In the genomic region with DNA sequence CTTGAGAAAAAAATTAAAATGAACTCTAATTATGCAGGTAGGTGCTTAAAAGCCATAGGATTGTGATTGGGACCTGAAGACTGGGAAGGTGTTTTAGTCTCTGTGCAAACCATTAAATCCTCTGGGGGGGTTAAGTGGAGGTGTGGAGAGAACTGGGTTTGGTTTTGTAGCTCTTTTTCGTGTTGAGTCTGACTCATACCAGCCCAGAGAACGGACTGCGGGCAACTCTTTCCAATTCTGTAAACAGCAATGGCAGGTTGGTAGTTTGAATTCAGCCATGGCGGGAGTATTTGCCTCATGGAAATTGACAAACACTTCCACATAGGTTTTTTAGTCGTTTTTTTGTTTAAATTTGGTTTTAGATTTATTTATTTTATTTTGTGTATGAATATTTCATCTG, we compare ENCODE assay signal across 19 mouse cellular contexts.
"Had no signal": no experiment of that assay in that cellular context is flagged by ENCODE, and none has a peak within 500 bp of the region (broad histone marks: within the 10 kb centered on the region; RNA-seq: fewer than 3 reads in every experiment).

No protein-coding gene starts in this region.

- H3K9ac ChIP-seq: liver, embryonic 12.5 days; liver, embryonic 14.5 days; lung, embryonic 14.5 days; midbrain, embryonic 13.5 days; midbrain, embryonic 15.5 days; neural tube, embryonic 13.5 days; neural tube, embryonic 15.5 days; stomach, embryonic 15.5 days had no signal

- H3K4me1 ChIP-seq: liver, embryonic 12.5 days; midbrain, embryonic 13.5 days; midbrain, embryonic 15.5 days; neural tube, embryonic 13.5 days; neural tube, embryonic 15.5 days; stomach, embryonic 15.5 days had no signal

- H3K4me2 ChIP-seq: liver, embryonic 12.5 days; lung, embryonic 14.5 days; midbrain, embryonic 13.5 days; midbrain, embryonic 15.5 days; neural tube, embryonic 13.5 days; neural tube, embryonic 15.5 days; stomach, embryonic 15.5 days had no signal

- H3K27ac ChIP-seq: liver, embryonic 12.5 days; liver, embryonic 14.5 days; midbrain, embryonic 10.5 days; midbrain, embryonic 13.5 days; midbrain, embryonic 15.5 days; neural tube, embryonic 13.5 days; neural tube, embryonic 15.5 days; stomach, embryonic 15.5 days; stomach, postnatal 0 days had no signal

- H3K27me3 ChIP-seq: liver, embryonic 12.5 days; midbrain, embryonic 13.5 days; midbrain, embryonic 15.5 days; neural tube, embryonic 13.5 days; neural tube, embryonic 15.5 days; stomach, embryonic 15.5 days had no signal

- H3K36me3 ChIP-seq: liver, embryonic 12.5 days; midbrain, embryonic 10.5 days; midbrain, embryonic 13.5 days; midbrain, embryonic 15.5 days; neural tube, embryonic 13.5 days; neural tube, embryonic 15.5 days; stomach, embryonic 15.5 days had no signal

- H3K4me3 ChIP-seq: liver, embryonic 12.5 days; midbrain, embryonic 10.5 days; midbrain, embryonic 13.5 days; midbrain, embryonic 15.5 days; myocyte; neural tube, embryonic 13.5 days; neural tube, embryonic 15.5 days; stomach, embryonic 15.5 days had no signal

- DNase-seq: lung, adult 18-20 months; lung, embryonic 14.5 days; lung, postnatal 10 days; retina, postnatal 1 day; right cerebral cortex, adult 18-20 months; right cerebral cortex, postnatal 14 days; thymus, adult 2 months; thymus, postnatal 25 days; thymus, postnatal 4 days had no signal

- H3K9me3 ChIP-seq: liver, embryonic 12.5 days; midbrain, embryonic 10.5 days; midbrain, embryonic 13.5 days; midbrain, embryonic 15.5 days; neural tube, embryonic 13.5 days; neural tube, embryonic 15.5 days; stomach, embryonic 15.5 days had no signal
